Mouse (Mus musculus) left cerebral cortex, postnatal 14 days (tissue): ENCODE measurements around the gene Spaar. TPM values are rescaled to one million over a fixed set of nuclear protein-coding genes. Genes with fewer than 3 reads are reported as not detected.
"Not testable (repeated sequence)": the region's sequence is repeated elsewhere in the genome, so short reads cannot be mapped to it uniquely, and the experiment has no call there.

Experiments
- DNase-seq, 2 experiments: peaks; one replicate each; pipeline ENCODE4 v3.0.0; 2021 to 2022; ENCODE audit warnings: low spot score in 2 of 2, mixed read lengths in 1 of 2
- intact Hi-C: fragments of 180-260 bp; cut with DNase I; formaldehyde crosslinking; loops from one replicate; pipeline ENCODE4 v1.15.1; 2025
- total RNA-seq, 2 experiments: library from RNA; stranded (reverse); gene quantifications; 2 replicates each; pipeline ENCODE4 v1.2.3; 2021

The Spaar gene
- total RNA-seq, 2 experiments from 2014 or later = 0.48 to 0.53 TPM

- DNase-seq = no peak
- intact Hi-C loops = no loop called here
Observed at GRCm38 (mm10) chr4:43769374-43769773, 39.5 kb downstream of the Spaar start.

GRCm38 (mm10) chr4:43770909-43771308, 41.1 kb downstream of the Spaar start, which contains the start of gene Olfr159:
Olfr159 (minus strand) TSS chr4:43771009.
- intact Hi-C loops = no loop called here
- DNase-seq = no peak

DNA sequence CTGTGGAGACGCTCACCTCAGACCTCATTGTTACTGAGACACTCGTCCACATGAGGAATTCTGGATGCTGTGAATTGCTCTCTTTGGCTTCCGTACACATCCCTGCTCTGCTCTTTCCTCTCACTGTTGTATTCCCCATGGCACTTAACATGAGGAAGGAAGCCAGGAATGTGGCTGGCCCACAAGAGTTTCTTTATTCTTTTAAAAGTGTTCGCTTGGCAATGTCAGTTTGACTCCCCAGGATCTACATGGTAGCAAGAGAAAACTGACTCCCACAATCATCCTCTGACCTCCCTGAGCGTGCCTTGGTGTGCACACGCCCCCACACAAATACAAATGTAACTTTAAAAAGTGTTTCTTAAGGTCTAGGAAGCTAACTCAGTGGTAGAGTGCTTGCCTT, 41.8 kb downstream of the Spaar start:
- intact Hi-C loops = no loop called here
- no peak for DNase-seq

DNA sequence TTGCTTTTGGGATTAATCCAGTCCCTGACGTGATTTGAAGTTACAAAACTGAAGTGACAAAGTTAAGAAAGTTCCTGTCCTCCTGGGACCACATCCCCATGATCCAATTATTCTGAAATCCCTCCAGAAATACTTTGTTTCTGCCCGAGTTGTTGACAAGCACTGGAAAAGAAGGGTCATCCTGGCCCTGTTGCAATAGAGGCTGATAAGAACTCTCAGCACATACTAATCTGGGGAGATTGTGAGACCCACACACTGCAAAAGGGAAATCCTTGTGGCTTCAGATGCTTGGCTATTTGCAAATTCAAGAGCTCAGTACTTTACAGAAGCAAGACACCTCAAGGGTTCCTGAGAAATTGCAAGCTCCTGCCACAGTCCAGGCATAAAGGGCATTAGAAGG, 42.5 kb downstream of the Spaar start:
- DNase-seq = no peak
- intact Hi-C loops = no loop called here

DNA sequence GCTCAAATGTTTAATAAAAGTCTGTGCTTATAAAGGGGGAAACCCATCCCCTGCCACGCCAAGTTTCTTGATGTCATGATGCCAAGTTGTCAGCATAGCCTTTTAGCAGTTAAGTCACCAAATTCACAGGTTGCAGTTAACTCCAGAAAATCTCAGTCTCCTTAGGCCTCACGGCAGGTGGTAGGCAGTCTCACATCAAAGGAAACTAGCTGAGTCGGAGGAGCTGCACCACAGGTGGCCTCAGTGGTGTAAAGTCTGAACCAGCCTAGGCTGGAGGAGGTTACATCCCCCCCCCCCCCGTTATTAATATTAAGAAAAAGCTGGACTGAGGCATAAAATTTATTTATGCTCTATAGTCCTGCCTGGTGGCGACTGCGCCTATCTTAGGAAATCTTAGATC, 65.5 kb downstream of the Spaar start:
- no peak for DNase-seq
- intact Hi-C loops = no loop called here

- intact Hi-C loops = not testable (repeated sequence)
Observed at GRCm38 (mm10) chr4:43795844-43796243, 66.0 kb downstream of the Spaar start.

GRCm38 (mm10) chr4:43798936-43799335, 69.1 kb downstream of the Spaar start:
- intact Hi-C loops = no loop called here
- no peak for DNase-seq

More at GRCm38 (mm10) chr4:43795844-43796243, 66.0 kb downstream of the Spaar start:
- DNase-seq = not testable (repeated sequence)

Other genes with a start within 250 kb of the Spaar start
- gene Sit1, start 246.3 kb upstream of the Spaar start, total RNA-seq = not detected
- gene Ccdc107, start 237.1 kb upstream of the Spaar start, total RNA-seq = 10 to 100 TPM; 23.0 to 29.0 TPM
- gene Arhgef39, start 230.3 kb upstream of the Spaar start, total RNA-seq = 1 to 10 TPM; 1.4 to 2.1 TPM
- gene Car9, start 223.1 kb upstream of the Spaar start, total RNA-seq = under 1 TPM; 0.27 to 0.44 TPM
- 1 to 10 TPM; 6.0 to 7.6 TPM for gene Tpm2, start 206.3 kb upstream of the Spaar start, total RNA-seq
- 10 to 100 TPM; 68.9 to 69.2 TPM for gene Creb3, start 167.7 kb upstream of the Spaar start, total RNA-seq
- gene Tln1, start 167.3 kb upstream of the Spaar start, total RNA-seq = 10 to 100 TPM; 53.6 to 60.4 TPM
- gene Rgp1, start 151.3 kb upstream of the Spaar start, total RNA-seq = 10 to 100 TPM; 47.7 to 56.3 TPM
- gene Gba2, start 151.2 kb upstream of the Spaar start, total RNA-seq = 10 to 100 TPM; 67.8 to 71.5 TPM
- not detected for gene Msmp, start 145.5 kb upstream of the Spaar start, total RNA-seq
- gene Npr2, start 98.1 kb upstream of the Spaar start, total RNA-seq = 10 to 100 TPM; 38.5 to 43.3 TPM
- under 1 TPM; 0.68 to 0.75 TPM for gene Spag8, start 76.4 kb upstream of the Spaar start, total RNA-seq
- 10 to 100 TPM; 32.7 to 36.7 TPM for gene Hint2, start 73.6 kb upstream of the Spaar start, total RNA-seq
- 10 to 100 TPM; 66.6 to 75.5 TPM for gene Tmem8b, start 61.1 kb upstream of the Spaar start, total RNA-seq
- gene Fam221b, start 60.9 kb upstream of the Spaar start, total RNA-seq = 1 to 10 TPM; 1.3 to 1.8 TPM
- not detected for gene Olfr70, start 29.2 kb upstream of the Spaar start, total RNA-seq
- not detected for gene Olfr71, start 19.8 kb upstream of the Spaar start, total RNA-seq
- gene Hrct1, start 2.8 kb upstream of the Spaar start, total RNA-seq = under 1 TPM; 0.64 to 0.68 TPM
- not detected for gene Olfr159, start 41.0 kb downstream of the Spaar start, total RNA-seq
- gene Olfr156, start 93.9 kb downstream of the Spaar start, total RNA-seq = not detected
- not detected for gene Olfr157, start 110.2 kb downstream of the Spaar start, total RNA-seq
- not detected for gene Olfr155, start 121.5 kb downstream of the Spaar start, total RNA-seq
- 1 to 10 TPM; 5.6 to 7.3 TPM for gene Reck, start 145.5 kb downstream of the Spaar start, total RNA-seq
- gene Glipr2, start 227.4 kb downstream of the Spaar start, total RNA-seq = 1 to 10 TPM; 1.7 to 2.0 TPM